Mouse (Mus musculus) cerebellum, adult 2 months (tissue): Measurements from ENCODE around the gene Rnf144b. TPM values are rescaled to one million over a fixed set of nuclear protein-coding genes. Genes with fewer than 3 reads are reported as not detected.

Source experiments
- DNase-seq, 2 experiments: peaks; one replicate each; pipeline ENCODE4 v3.0.0; 2021
- H3K27ac ChIP-seq: fragments of 200-500 bp; 2 replicates; pipeline ENCODE4 v1.5.1; 2012; ENCODE audit warnings: low read length, control low read depth, inconsistent platforms; ENCODE audit not compliant: insufficient read depth
- H3K27me3 ChIP-seq: fragments of 200-500 bp; 2 replicates; pipeline ENCODE4 v1.6.1; 2012; ENCODE audit warnings: inconsistent platforms, mild to moderate bottlenecking, low read length, moderate library complexity; ENCODE audit not compliant: control insufficient read depth, insufficient read depth
- H3K4me1 ChIP-seq: fragments of 200-500 bp; 2 replicates; pipeline ENCODE4 v1.6.1; 2011; ENCODE audit warnings: low read length; ENCODE audit not compliant: control insufficient read depth, insufficient read depth
- H3K4me3 ChIP-seq: fragments of 200-500 bp; replicated peaks from 2 replicates; pipeline ENCODE3; 2011; ENCODE audit warnings: mild to moderate bottlenecking, low read depth, low read length, control low read depth; ENCODE audit not compliant: insufficient read depth
- CTCF ChIP-seq: fragments of 200-500 bp; IDR thresholded peaks from 2 replicates; pipeline ENCODE4 v1.5.1; 2011; ENCODE audit warnings: low read depth, mild to moderate bottlenecking, control low read depth, low read length, moderate library complexity, borderline replicate concordance; ENCODE audit not compliant: insufficient read depth
- POLR2A ChIP-seq: fragments of 200-500 bp; IDR thresholded peaks from 2 replicates; pipeline ENCODE4 v1.6.1; 2011; ENCODE audit warnings: low read length, control low read depth, borderline replicate concordance; ENCODE audit not compliant: insufficient read depth
- WGBS: fragments of 180-500 bp; shearing (Covaris S2); methylation state at CpG from one replicate; pipeline ENCODE4 v1.1.7; 2018; 5-methylcytosine and 5-hydroxymethylcytosine counted together
- polyA plus RNA-seq: library from polyadenylated mRNA; depleted of rRNA; stranded (reverse); fragments of >200 nt; gene quantifications from 2 replicates; pipeline ENCODE4 v1.2.3, GENCODE M21; 2012

Gene Rnf144b
- polyA plus RNA-seq, 1 experiment, result 8.5 TPM

DNA sequence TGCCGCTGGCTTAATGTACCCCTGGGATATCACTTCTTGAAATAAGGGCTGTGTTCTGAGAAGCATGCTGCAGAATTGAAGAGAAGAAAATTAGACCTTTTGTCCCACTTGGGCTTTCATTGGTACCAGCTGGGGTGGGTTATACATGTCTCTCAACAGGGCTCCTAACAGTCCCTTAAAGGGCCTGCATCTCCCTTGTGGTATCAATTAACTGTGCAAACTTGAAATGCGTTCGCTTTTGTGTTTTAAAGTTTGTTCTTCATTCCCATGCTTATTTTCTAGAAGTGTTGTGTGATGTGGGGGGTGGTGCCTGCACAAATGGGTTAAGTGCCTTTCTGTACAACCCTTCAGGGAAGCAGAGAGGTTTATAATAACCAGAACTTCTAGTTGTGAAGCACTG lies 145.8 kb downstream of the Rnf144b start:
- no peak for DNase-seq
- 76% methylated on average over 3 of the region's 3 CpGs for WGBS
- H3K27me3 ChIP-seq, result no peaks in the 10 kb centered on the region
- H3K4me1 ChIP-seq, result no peaks in the 10 kb centered on the region
- no peak for TF ChIP-seq POLR2A
- TF ChIP-seq CTCF, result no peak
- H3K4me3 ChIP-seq, result no peak overlapping the region
- no peak overlapping the region for H3K27ac ChIP-seq

DNA sequence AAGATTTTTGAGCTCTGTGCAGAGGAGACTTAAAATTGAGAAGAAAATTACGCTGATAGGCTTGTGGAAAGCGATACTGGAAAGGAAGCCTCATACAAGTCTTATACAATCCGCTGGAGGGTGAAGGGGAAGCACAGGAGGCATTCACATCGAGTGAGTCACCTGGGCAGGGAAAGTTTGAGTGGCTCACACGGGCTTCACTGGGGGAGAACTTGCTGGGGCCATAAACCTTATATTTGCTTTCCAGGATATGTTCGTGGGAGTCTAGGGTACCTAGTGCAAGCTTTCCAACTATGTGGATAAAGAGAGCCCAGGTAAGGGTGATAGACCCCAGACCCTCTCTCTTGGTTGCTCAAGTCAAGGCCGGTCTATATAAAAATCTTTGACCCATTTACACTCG lies 150.5 kb downstream of the Rnf144b start:
- TF ChIP-seq POLR2A (no peak), CTCF (no peak)
- H3K4me3 ChIP-seq, result no peak overlapping the region
- H3K4me1 ChIP-seq, result no peaks in the 10 kb centered on the region
- no peaks in the 10 kb centered on the region for H3K27me3 ChIP-seq
- 25% methylated on average over 8 of the region's 8 CpGs for WGBS
- no peak overlapping the region for H3K27ac ChIP-seq
- no peak for DNase-seq

DNA sequence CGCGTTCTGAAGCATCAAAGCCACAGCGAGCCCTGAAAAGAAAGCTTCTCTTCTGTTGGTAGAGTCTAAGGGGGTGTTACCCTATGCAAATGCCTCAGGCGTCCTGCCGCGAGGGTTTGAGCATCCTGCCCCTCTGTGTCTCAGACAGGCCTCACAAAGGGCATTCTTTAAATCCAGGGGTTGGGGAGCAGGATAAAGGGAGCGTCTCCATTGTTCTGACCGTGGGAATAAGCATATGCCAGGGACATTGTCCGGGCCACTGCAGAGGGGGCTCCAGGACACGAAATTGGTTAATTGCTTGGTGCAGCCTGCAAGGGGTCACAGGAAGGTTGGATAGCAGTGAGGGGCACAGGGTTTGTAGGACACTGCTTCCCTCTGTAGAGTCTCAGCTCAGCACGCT lies 151.0 kb downstream of the Rnf144b start:
- no peak overlapping the region for H3K27ac ChIP-seq
- H3K4me3 ChIP-seq, result no peak overlapping the region
- H3K4me1 ChIP-seq, result no peaks in the 10 kb centered on the region
- no peaks in the 10 kb centered on the region for H3K27me3 ChIP-seq
- TF ChIP-seq POLR2A, result no peak
- TF ChIP-seq CTCF, result no peak
- WGBS, result 19% methylated on average over 11 of the region's 11 CpGs
- no peak for DNase-seq

DNA sequence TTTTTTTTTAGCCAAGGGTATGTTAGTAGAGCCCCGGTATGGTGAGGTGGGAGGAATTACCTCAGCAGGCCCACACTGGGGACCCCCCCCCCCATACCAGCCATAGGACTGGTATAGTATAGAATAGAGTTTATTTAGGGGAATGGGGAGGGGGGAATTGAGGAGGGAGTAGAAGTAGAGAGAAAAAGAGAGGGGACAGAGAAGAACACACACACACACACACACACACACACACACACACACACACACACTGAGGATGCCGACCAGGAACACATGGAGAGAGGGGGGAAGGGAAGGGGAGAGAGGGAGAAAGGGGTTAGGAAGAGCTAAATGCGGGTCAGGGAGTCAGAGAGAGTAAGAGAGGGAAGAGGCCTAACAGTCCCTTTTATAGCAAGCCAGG lies 151.7 kb downstream of the Rnf144b start:
- TF ChIP-seq POLR2A (no peak), CTCF (no peak)
- Histone ChIP-seq H3K27me3 (no peaks in the 10 kb centered on the region), H3K4me3 (no peak overlapping the region), H3K27ac (no peak overlapping the region), H3K4me1 (no peaks in the 10 kb centered on the region)
- DNase-seq, result no peak
- 31% methylated on average over 3 of the region's 3 CpGs for WGBS

DNA sequence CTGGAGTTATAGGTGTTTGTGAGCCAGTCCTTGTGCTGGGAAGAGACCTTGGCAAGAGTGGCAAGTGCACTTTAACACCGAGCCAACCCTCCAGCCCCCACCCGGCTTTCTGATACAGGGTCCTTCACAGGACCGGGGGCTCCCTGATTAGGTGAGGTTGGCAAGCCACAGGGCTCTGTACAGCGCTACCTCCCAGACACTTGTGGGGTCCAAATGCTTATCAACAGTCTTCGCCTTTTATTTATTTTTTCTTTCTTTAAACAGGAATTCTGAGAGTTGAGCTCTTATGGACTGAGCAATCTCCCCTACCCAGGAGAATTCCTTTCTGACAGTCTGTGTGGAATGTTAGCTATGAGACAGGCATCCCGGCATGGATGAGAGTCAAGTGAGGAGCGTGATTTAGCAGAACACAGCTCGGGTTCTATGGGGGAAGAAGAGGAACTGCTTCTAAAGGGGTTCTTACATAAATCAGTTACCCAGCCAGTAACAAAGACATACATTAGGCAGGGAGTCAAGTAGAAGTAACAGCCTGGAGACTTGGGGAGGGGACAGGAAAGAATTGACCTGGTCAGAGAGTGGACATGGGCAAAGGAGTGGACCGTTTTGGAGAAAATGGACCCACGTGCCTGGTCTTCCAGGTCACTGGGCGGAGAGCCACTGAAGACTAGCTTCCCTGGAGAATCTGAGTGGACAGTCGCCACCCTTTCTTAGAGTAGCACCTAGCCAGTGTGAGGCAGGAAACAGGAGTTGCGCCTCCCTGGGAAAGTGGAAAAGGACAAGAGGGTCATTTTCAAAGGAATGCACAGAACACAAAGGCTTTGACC lies 154.8 kb downstream of the Rnf144b start:
- Histone ChIP-seq H3K27me3 (no peaks in the 10 kb centered on the region), H3K27ac (no peak overlapping the region), H3K4me3 (no peak overlapping the region), H3K4me1 (no peaks in the 10 kb centered on the region)
- no peak for TF ChIP-seq CTCF
- TF ChIP-seq POLR2A, result no peak
- no peak for DNase-seq
- 42% methylated on average over 13 of the region's 13 CpGs for WGBS

DNA sequence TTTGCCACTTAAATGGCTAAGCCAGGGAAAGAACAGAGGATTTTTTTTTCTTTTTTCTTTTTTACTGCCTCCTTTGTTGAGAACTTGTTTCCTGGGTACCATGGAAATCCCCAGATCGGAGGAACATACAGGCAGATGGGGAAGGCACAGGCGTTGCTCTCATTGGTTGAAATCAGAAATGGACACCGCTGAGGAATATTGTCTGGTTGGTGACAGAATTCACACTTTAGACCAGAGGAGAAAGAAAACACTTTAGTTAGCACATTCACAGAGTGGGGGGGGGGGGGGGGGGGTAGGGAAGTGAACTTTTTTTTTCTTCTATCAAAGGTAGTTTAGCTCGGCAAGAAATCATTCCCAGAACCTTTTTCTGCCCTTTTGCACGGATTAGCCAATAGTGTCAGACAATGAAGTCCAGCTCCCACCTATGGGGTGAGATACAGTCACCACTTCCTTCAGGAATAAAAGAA lies 155.4 kb downstream of the Rnf144b start:
- TF ChIP-seq POLR2A (no peak), CTCF (no peak)
- no peak for DNase-seq
- 19% methylated on average over 5 of the region's 5 CpGs for WGBS
- Histone ChIP-seq H3K4me3 (no peak overlapping the region), H3K27ac (no peak overlapping the region), H3K4me1 (no peaks in the 10 kb centered on the region), H3K27me3 (no peaks in the 10 kb centered on the region)

DNA sequence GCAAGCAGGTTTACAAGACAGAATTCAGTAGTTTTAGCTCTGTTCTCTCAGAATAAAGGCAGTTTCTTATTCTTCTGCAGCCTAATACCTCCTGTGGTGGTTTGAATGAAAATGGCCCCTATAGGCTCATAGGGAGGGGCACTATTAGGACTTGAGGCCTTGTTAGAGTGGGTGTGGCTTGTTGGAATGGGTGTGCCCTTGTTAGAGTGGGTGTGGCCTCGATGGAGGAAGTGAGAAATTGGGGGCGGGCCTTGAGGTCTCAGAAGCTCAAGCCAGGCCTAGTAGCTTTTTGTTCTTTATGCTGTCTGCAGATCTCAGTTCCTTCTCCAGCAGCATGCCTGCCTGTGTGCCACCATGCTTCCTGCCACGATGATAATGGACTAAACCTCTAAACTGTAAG lies 159.8 kb downstream of the Rnf144b start:
- 68% methylated on average over 3 of the region's 3 CpGs for WGBS
- Histone ChIP-seq H3K4me3 (no peak overlapping the region), H3K27me3 (no peaks in the 10 kb centered on the region), H3K4me1 (no peaks in the 10 kb centered on the region), H3K27ac (no peak overlapping the region)
- no peak for DNase-seq
- TF ChIP-seq POLR2A, result no peak
- TF ChIP-seq CTCF, result no peak

DNA sequence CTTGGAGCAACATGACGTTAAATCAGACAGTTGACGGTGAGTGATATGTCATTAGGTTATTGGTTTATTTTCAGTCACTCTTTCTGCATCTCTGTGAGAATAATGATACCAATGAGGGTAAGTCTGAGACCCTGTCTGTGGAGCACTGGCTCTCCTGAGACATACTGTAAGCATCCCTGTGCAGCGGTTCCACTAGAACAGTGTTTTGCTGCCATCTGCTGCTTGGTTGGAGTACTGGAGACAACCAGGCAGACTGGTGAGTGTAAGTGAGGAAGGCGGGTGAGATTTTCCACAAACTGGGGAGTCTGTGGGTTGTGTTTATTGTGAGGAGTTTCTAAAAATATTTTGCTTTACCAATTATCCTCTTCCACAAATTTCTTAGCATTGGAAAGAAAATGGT lies 166.0 kb downstream of the Rnf144b start:
- Histone ChIP-seq H3K4me3 (no peak overlapping the region), H3K27ac (no peak overlapping the region), H3K27me3 (no peaks in the 10 kb centered on the region; the same call in 1 of the 2 replicates), H3K4me1 (no peaks in the 10 kb centered on the region)
- peak; percentile 55 to 71 for DNase-seq
- TF ChIP-seq POLR2A, result no peak
- TF ChIP-seq CTCF, result peak; percentile 98
- 42% methylated on average over 4 of the region's 4 CpGs for WGBS
